Mouse (Mus musculus) MEL (cell line): ENCODE results near the gene Ankfy1.

Source experiments
- POLR2AphosphoS2 ChIP-seq: IDR thresholded peaks from 2 replicates; pipeline ENCODE4 v1.6.1; 2011; ENCODE audit warnings: low read length, improper control_type of control experiment
- RAD21 ChIP-seq: IDR thresholded peaks from 2 replicates; pipeline ENCODE4 v1.6.1; 2011; ENCODE audit warnings: mild to moderate bottlenecking, low read depth, low read length, improper control_type of control experiment
- UBTF ChIP-seq: IDR thresholded peaks from 2 replicates; pipeline ENCODE4 v1.6.1; 2012; ENCODE audit warnings: low read depth, mild to moderate bottlenecking, inconsistent platforms, low read length, improper control_type of control experiment, moderate library complexity, borderline replicate concordance; ENCODE audit not compliant: insufficient read depth
- ZKSCAN1 ChIP-seq: IDR thresholded peaks from 2 replicates; pipeline ENCODE4 v1.6.1; 2012; ENCODE audit warnings: low read depth, mild to moderate bottlenecking, inconsistent platforms, low read length, improper control_type of control experiment, moderate library complexity

DNA sequence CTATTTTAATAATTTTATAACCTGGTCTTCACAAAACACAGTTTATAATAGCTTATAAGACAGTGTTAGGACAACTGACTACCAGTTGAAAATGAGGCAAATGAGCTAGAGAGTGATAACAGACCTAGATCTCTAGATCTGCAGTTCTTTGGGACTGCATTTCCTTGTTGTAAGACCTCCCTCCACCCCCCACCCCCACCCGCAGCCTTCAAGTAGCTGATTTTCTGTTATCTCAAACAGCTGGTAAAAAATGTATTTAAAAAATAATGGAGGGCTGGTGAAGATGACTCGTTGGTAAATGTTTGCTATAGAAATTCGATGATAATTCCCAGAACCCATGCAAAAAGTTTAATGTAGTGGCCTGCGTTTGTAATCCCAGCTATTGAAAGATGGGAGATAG, 25.2 kb upstream of the Ankfy1 start:
- TF ChIP-seq ZKSCAN1 (no peak), POLR2AphosphoS2 (no peak), RAD21 (no peak), UBTF (no peak)
